In genomic region chr11:60412921-60413320, GRCm38 (mm10) we compare ENCODE assay signal across 18 mouse cellular contexts. TPM values are rescaled to one million over a fixed set of nuclear protein-coding genes. Genes with fewer than 3 reads are reported as not detected.
"Had no signal": no experiment of that assay in that cellular context is flagged by ENCODE, and none has a peak within 500 bp of the region (broad histone marks: within the 10 kb centered on the region; RNA-seq: fewer than 3 reads in every experiment).

No protein-coding gene starts in this region.

- ATAC-seq: hindbrain, embryonic 16.5 days; hindbrain, postnatal 0 days; inflammation-experienced regulatory T-cells, adult 6 months; intestine, embryonic 16.5 days had no signal

- H3K4me2 ChIP-seq: heart, embryonic 11.5 days; heart, embryonic 12.5 days; heart, embryonic 13.5 days; heart, embryonic 15.5 days; hindbrain, embryonic 12.5 days; hindbrain, embryonic 13.5 days; hindbrain, embryonic 14.5 days; hindbrain, embryonic 15.5 days; kidney, embryonic 15.5 days had no signal

- H3K9ac ChIP-seq: heart, embryonic 12.5 days; heart, embryonic 13.5 days; heart, embryonic 15.5 days; hindbrain, embryonic 12.5 days; hindbrain, embryonic 13.5 days; hindbrain, embryonic 15.5 days; kidney, embryonic 15.5 days had no signal

- H3K4me3 ChIP-seq: heart, embryonic 12.5 days; heart, embryonic 13.5 days; heart, embryonic 15.5 days; hindbrain, embryonic 10.5 days; hindbrain, embryonic 12.5 days; hindbrain, embryonic 13.5 days; hindbrain, embryonic 15.5 days; kidney, embryonic 15.5 days; layer of hippocampus, adult 2 months; left cerebral cortex, adult 2 months had no signal

- H3K9me3 ChIP-seq: heart, embryonic 12.5 days; heart, embryonic 13.5 days; heart, embryonic 15.5 days; hindbrain, embryonic 10.5 days; hindbrain, embryonic 12.5 days; hindbrain, embryonic 13.5 days; hindbrain, embryonic 15.5 days; kidney, embryonic 15.5 days had no signal

- H3K27ac ChIP-seq: heart, embryonic 13.5 days; heart, embryonic 15.5 days; hindbrain, embryonic 10.5 days; hindbrain, embryonic 12.5 days; hindbrain, embryonic 13.5 days; hindbrain, embryonic 14.5 days; hindbrain, embryonic 15.5 days; hindbrain, postnatal 0 days; kidney, embryonic 15.5 days; kidney, postnatal 0 days; layer of hippocampus, adult 2 months; left cerebral cortex, adult 2 months had no signal

- H3K27me3 ChIP-seq: heart, embryonic 12.5 days; heart, embryonic 13.5 days; heart, embryonic 15.5 days; hindbrain, embryonic 12.5 days; hindbrain, embryonic 13.5 days; hindbrain, embryonic 15.5 days; kidney, embryonic 15.5 days had no signal

RNA-seq across cellular contexts. Expression of gene Myo15, which starts 56.2 kb away (rescaled TPM):
- polyA plus RNA-seq: heart, embryonic 15.5 days; heart, postnatal 0 days had no signal
